Comparison of ENCODE assay signal across 8 mouse cellular contexts in the genomic region with DNA sequence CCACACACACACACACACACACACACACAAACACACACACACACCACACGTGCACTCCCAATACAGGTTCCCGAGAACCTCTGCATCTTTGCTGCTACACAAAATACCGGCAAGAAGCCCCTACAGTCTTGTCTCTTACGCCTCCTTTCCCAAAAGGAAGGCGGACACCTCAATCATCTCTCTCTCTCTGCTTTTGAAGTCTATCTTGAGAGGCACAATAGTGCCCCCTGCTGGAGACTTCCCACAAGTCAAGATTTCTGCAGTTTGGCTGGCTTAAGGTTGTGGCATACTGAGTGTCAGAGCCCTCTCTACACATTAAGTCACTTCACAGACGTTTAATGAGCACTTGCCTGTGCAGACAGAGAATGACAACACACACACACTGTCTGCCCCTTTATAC. TPM values are rescaled to one million over a fixed set of nuclear protein-coding genes. Genes with fewer than 3 reads are reported as not detected.
A peak's percentile ranks its signal among the peaks of the same experiment; 100 is the strongest.
DNase-seq lines count a peak whose midpoint lies in the region; ATAC-seq and TF ChIP-seq lines count a peak whose summit lies in the region.

No protein-coding gene starts in this region.

- H3K4me2 ChIP-seq in liver, embryonic 14.5 days (ENCODE audit: low read depth), result no peak overlapping the region; the same call in 1 of the 2 replicates
- H3K4me2 ChIP-seq in neural tube, embryonic 15.5 days, result peak overlapping the region; percentile 30; the same call in 1 of the 2 replicates

- H3K9me3 ChIP-seq in liver, embryonic 14.5 days (ENCODE audit: control insufficient read depth, low read length), result peaks cover 21% of the 10 kb centered on the region
- no peaks in the 10 kb centered on the region for H3K9me3 ChIP-seq in neural tube, embryonic 15.5 days (replicated peaks)

- H3K36me3 ChIP-seq in liver, embryonic 14.5 days (replicated peaks; ENCODE audit: control insufficient read depth, insufficient read depth, low read depth), result no peaks in the 10 kb centered on the region; the same call in 1 of the 2 replicates
- H3K36me3 ChIP-seq in neural tube, embryonic 15.5 days, result no peaks in the 10 kb centered on the region

- no peak; the same call in 1 of the 2 replicates for TF ChIP-seq POLR2A in embryonic fibroblast, embryonic 13.5 days (IDR thresholded peaks at IDR 0.05; ENCODE audit: low read depth, low read length)

- peak; percentile 84 for DNase-seq in CD4-positive, CD25-positive, alpha-beta regulatory T cell, adult 2 months (ENCODE audit: low read depth, low spot score)
- peak; percentile 84 to 86 for DNase-seq in adrenal gland, postnatal 36 days
- peak; percentile 45 to 83 for DNase-seq in heart, adult 9 months (ENCODE audit: low spot score in 2 of 2)
- peak; percentile 80 to 92 for DNase-seq in kidney, postnatal 25 days
- peak; percentile 72 to 80 (median 77) for DNase-seq in liver, embryonic 14.5 days (ENCODE audit: low read depth in 3 of 3, low spot score in 3 of 3)
- DNase-seq in thymus, postnatal 0 days (ENCODE audit: low spot score), result peak; percentile 85

- ATAC-seq in liver, embryonic 14.5 days (ENCODE audit: insufficient read depth), result no peak
- ATAC-seq in neural tube, embryonic 15.5 days (ENCODE audit: low FRiP score), result peak; percentile 35; the same call in 1 of the 2 replicates

- WGBS in liver, embryonic 14.5 days (ENCODE audit: insufficient replicate concordance), result 3% methylated on average over 6 of the region's 6 CpGs
- WGBS in neural tube, embryonic 15.5 days, result 7% methylated on average over 6 of the region's 6 CpGs

- peaks cover 23% of the 10 kb centered on the region for H3K4me1 ChIP-seq in embryonic fibroblast, embryonic 13.5 days (ENCODE audit: control insufficient read depth, insufficient read depth, low read length)
- H3K4me1 ChIP-seq in liver, embryonic 14.5 days (replicated peaks; ENCODE audit: control insufficient read depth in 2 of 2, insufficient read depth in 2 of 2, low read length in 1 of 2), result peaks cover 38 to 45% of the 10 kb centered on the region in 2 experiments
- H3K4me1 ChIP-seq in neural tube, embryonic 15.5 days, result peaks cover 5% of the 10 kb centered on the region

- no peaks in the 10 kb centered on the region for H3K27me3 ChIP-seq in liver, embryonic 14.5 days (ENCODE audit: control insufficient read depth, insufficient read depth, low read length)
- no peaks in the 10 kb centered on the region for H3K27me3 ChIP-seq in neural tube, embryonic 15.5 days (replicated peaks)

- peak overlapping the region; percentile 75 for H3K27ac ChIP-seq in embryonic fibroblast, embryonic 13.5 days (ENCODE audit: insufficient read depth, low read length)
- H3K27ac ChIP-seq in liver, embryonic 14.5 days, result no peak overlapping the region
- H3K27ac ChIP-seq in neural tube, embryonic 15.5 days (replicated peaks), result no peak overlapping the region

- no peak overlapping the region for H3K4me3 ChIP-seq in embryonic fibroblast, embryonic 13.5 days (ENCODE audit: insufficient read depth, low read length)
- H3K4me3 ChIP-seq in liver, embryonic 14.5 days (ENCODE audit: insufficient read depth in 1 of 2, low read depth in 2 of 2, low read length in 2 of 2), result no peak overlapping the region
- H3K4me3 ChIP-seq in neural tube, embryonic 15.5 days (replicated peaks), result no peak overlapping the region

- no peak for TF ChIP-seq CTCF in embryonic fibroblast, embryonic 13.5 days (IDR thresholded peaks at IDR 0.05; ENCODE audit: borderline replicate concordance, insufficient read depth, low read length)
- TF ChIP-seq CTCF in liver, embryonic 14.5 days (IDR thresholded peaks at IDR 0.05; ENCODE audit: low read depth), result peak; percentile 91

- H3K9ac ChIP-seq in liver, embryonic 14.5 days (replicated peaks), result no peak overlapping the region
- H3K9ac ChIP-seq in neural tube, embryonic 15.5 days (replicated peaks), result no peak overlapping the region

- TF ChIP-seq EP300 in liver, embryonic 14.5 days (IDR thresholded peaks at IDR 0.05; ENCODE audit: low read depth), result no peak

RNA-seq across cellular contexts. Expression of gene Trim56, which starts 9.0 kb away (rescaled TPM):
- 10 to 100 TPM; 40.9 to 44.8 TPM for total RNA-seq in adrenal gland, postnatal 36 days (2021)
- 20.2 and 23.4 TPM in 2 replicates for polyA plus RNA-seq in embryonic fibroblast, embryonic 13.5 days (2011; ENCODE audit: insufficient read length, low read depth, missing spikeins)
- polyA plus RNA-seq in liver, embryonic 14.5 days (2012; rRNA removed), result 3.7 and 5.4 TPM in 2 replicates
- polyA plus RNA-seq in liver, embryonic 14.5 days (2014; fragmentation: Nextera tagmentation; extraction: Ambion mirVana), result 7.8 and 8.4 TPM in 2 replicates
- 2.4 and 5.4 TPM in 2 replicates for polyA plus RNA-seq in neural tube, embryonic 15.5 days (2015; fragmentation: Nextera tagmentation; extraction: Ambion mirVana)
- polyA plus RNA-seq in thymus, postnatal 0 days (2015; fragmentation: Nextera tagmentation; extraction: Ambion mirVana), result 13.0 and 18.0 TPM in 2 replicates

RNA-seq across cellular contexts. Expression of gene Serpine1, which starts 35.0 kb away (rescaled TPM):
- total RNA-seq in adrenal gland, postnatal 36 days (2021), result 10 to 100 TPM in 1 of 2 experiments, 1 to 10 TPM in 1; 3.5 to 11.2 TPM
- 646 and 1,921 TPM in 2 replicates for polyA plus RNA-seq in embryonic fibroblast, embryonic 13.5 days (2011; ENCODE audit: insufficient read length, low read depth, missing spikeins)
- polyA plus RNA-seq in liver, embryonic 14.5 days (2012; rRNA removed), result 0.14 and 0.23 TPM in 2 replicates
- not detected in 2 replicates for polyA plus RNA-seq in liver, embryonic 14.5 days (2014; fragmentation: Nextera tagmentation; extraction: Ambion mirVana)
- polyA plus RNA-seq in neural tube, embryonic 15.5 days (2015; fragmentation: Nextera tagmentation; extraction: Ambion mirVana), result 0.23 and 0.26 TPM in 2 replicates
- polyA plus RNA-seq in thymus, postnatal 0 days (2015; fragmentation: Nextera tagmentation; extraction: Ambion mirVana), result 0.05 and 0.12 TPM in 2 replicates

RNA-seq across cellular contexts. Expression of gene Muc3, which starts 42.1 kb away (rescaled TPM):
- not detected for total RNA-seq in adrenal gland, postnatal 36 days (2021)
- polyA plus RNA-seq in embryonic fibroblast, embryonic 13.5 days (2011; ENCODE audit: insufficient read length, low read depth, missing spikeins), result not detected in 2 replicates
- not detected in 2 replicates for polyA plus RNA-seq in liver, embryonic 14.5 days (2012; rRNA removed)
- not detected in 2 replicates for polyA plus RNA-seq in liver, embryonic 14.5 days (2014; fragmentation: Nextera tagmentation; extraction: Ambion mirVana)
- polyA plus RNA-seq in neural tube, embryonic 15.5 days (2015; fragmentation: Nextera tagmentation; extraction: Ambion mirVana), result 0.34 TPM in 1 of 2 replicates, not detected in the other
- polyA plus RNA-seq in thymus, postnatal 0 days (2015; fragmentation: Nextera tagmentation; extraction: Ambion mirVana), result 0.36 and 0.46 TPM in 2 replicates

Comparison
In these comparisons a context has a peak if more than half of its experiments do, and no peak if none do; other contexts are left out.
1. RNA of gene Serpine1, which starts 35.0 kb away (polyA plus RNA-seq): 646 to 1,921 TPM in embryonic fibroblast, embryonic 13.5 days; 0.23 to 0.26 TPM in neural tube, embryonic 15.5 days, 0.14 to 0.23 TPM in liver, embryonic 14.5 days and 0.05 to 0.12 TPM in thymus, postnatal 0 days; every median in the first group is over 100 times any median in the second.
2. Peak in every context shown above with its lines, with median percentiles within 50 percentile points of each other: DNase-seq.